Mouse (Mus musculus): Measurements from ENCODE around the gene Hivep1. TPM values are rescaled to one million over a fixed set of nuclear protein-coding genes. Genes with fewer than 3 reads are reported as not detected.

Hivep1 gene
- polyA plus RNA-seq, 1 experiment = 5.3 TPM

DNA sequence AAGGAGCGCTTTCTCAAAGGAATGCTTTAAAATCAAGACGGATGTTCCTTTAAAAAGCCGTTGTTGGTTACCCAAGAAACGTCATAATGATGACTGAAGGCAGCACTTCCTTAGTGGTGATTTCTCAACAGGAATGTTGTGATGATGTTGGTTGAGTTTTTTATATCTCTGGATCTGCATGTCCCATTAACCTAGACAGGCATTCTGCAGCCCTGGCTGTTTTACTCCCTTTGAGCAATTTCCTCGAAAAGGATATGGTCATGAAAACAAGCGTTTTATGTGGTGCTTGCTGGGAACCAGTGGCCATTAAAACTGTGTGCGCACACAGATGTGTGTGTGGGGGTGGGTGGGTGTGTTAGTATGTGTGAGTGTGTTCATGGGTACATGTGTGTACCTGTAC is 170.6 kb downstream of the Hivep1 start:
- H3K4me2 ChIP-seq (ENCODE audit: low read depth) = no peak overlapping the region
- no peaks in the 10 kb centered on the region for H3K27me3 ChIP-seq (ENCODE audit: control insufficient read depth, insufficient read depth, insufficient read length)
- no peak overlapping the region for H3K4me3 ChIP-seq
- no peak overlapping the region for H3ac ChIP-seq (ENCODE audit: control insufficient read depth, insufficient read length)
- H3K36me3 ChIP-seq (ENCODE audit: control insufficient read depth, insufficient read depth) = no peaks in the 10 kb centered on the region
- no peaks in the 10 kb centered on the region for H3K79me2 ChIP-seq (ENCODE audit: control insufficient read depth, insufficient read depth)
- TF ChIP-seq MAX (IDR thresholded peaks at IDR 0.05; ENCODE audit: low read depth) (no peak), SRF (IDR thresholded peaks at IDR 0.05; ENCODE audit: control insufficient read depth, insufficient read length, low read depth) (no peak), MYOG (IDR thresholded peaks at IDR 0.05; ENCODE audit: control insufficient read depth in 1 of 3, insufficient read depth in 1 of 3, insufficient read length in 2 of 3, low read depth in 2 of 3) (no peak), MYOD1 (IDR thresholded peaks at IDR 0.05; ENCODE audit: control insufficient read depth in 1 of 3, insufficient read length in 2 of 3, low read depth in 2 of 3) (no peak), E2F4 (IDR thresholded peaks at IDR 0.05; ENCODE audit: insufficient read depth) (no peak), TCF3 (IDR thresholded peaks at IDR 0.05; ENCODE audit: insufficient read length, low read depth) (no peak), REST (IDR thresholded peaks at IDR 0.05; ENCODE audit: insufficient read depth, insufficient read length) (no peak), POLR2A (IDR thresholded peaks at IDR 0.05; ENCODE audit: insufficient read length, low read depth) (no peak), CEBPB (IDR thresholded peaks at IDR 0.05; ENCODE audit: insufficient read depth, poor library complexity, severe bottlenecking) (no peak), USF1 (IDR thresholded peaks at IDR 0.05; ENCODE audit: low read depth) (no peak), POLR2AphosphoS2 (IDR thresholded peaks at IDR 0.05; ENCODE audit: insufficient read length, low read depth) (no peak), TCF12 (IDR thresholded peaks at IDR 0.05; ENCODE audit: insufficient read depth, poor library complexity, severe bottlenecking) (no peak)

DNA sequence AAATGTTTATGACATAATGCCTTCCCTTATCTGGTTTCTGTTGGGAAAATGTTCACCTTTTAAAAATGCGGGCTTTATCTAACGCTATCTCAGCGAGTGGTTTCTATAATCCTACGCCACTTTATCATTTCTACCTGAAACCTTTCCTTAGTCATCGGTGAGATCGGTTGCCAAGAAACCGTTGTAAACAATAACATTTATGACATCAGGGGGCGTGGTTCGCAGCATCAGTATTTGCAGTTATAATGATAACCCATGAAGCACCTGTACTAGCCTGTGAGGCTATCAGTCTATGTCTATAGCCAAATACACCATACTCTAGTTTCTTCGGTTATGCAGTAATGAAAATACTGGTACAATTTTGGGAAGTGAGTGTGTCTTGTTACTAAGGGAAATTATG is 177.0 kb downstream of the Hivep1 start:
- H3K4me3 ChIP-seq = no peak overlapping the region
- TF ChIP-seq POLR2A (IDR thresholded peaks at IDR 0.05; ENCODE audit: insufficient read length, low read depth) (no peak), TCF12 (IDR thresholded peaks at IDR 0.05; ENCODE audit: insufficient read depth, poor library complexity, severe bottlenecking) (no peak), USF1 (IDR thresholded peaks at IDR 0.05; ENCODE audit: low read depth) (no peak), MYOD1 (IDR thresholded peaks at IDR 0.05; ENCODE audit: control insufficient read depth in 1 of 3, insufficient read length in 2 of 3, low read depth in 2 of 3) (no peak), REST (IDR thresholded peaks at IDR 0.05; ENCODE audit: insufficient read depth, insufficient read length) (no peak), POLR2AphosphoS2 (IDR thresholded peaks at IDR 0.05; ENCODE audit: insufficient read length, low read depth) (no peak), TCF3 (IDR thresholded peaks at IDR 0.05; ENCODE audit: insufficient read length, low read depth) (no peak), MAX (IDR thresholded peaks at IDR 0.05; ENCODE audit: low read depth) (no peak), CEBPB (IDR thresholded peaks at IDR 0.05; ENCODE audit: insufficient read depth, poor library complexity, severe bottlenecking) (no peak), SRF (IDR thresholded peaks at IDR 0.05; ENCODE audit: control insufficient read depth, insufficient read length, low read depth) (no peak), MYOG (IDR thresholded peaks at IDR 0.05; ENCODE audit: control insufficient read depth in 1 of 3, insufficient read depth in 1 of 3, insufficient read length in 2 of 3, low read depth in 2 of 3) (no peak), E2F4 (IDR thresholded peaks at IDR 0.05; ENCODE audit: insufficient read depth) (no peak)
- H3K27me3 ChIP-seq (ENCODE audit: control insufficient read depth, insufficient read depth, insufficient read length) = peaks cover 5% of the 10 kb centered on the region
- H3K79me2 ChIP-seq (ENCODE audit: control insufficient read depth, insufficient read depth) = no peaks in the 10 kb centered on the region
- no peak overlapping the region for H3ac ChIP-seq (ENCODE audit: control insufficient read depth, insufficient read length)
- no peaks in the 10 kb centered on the region for H3K36me3 ChIP-seq (ENCODE audit: control insufficient read depth, insufficient read depth)
- H3K4me2 ChIP-seq (ENCODE audit: low read depth) = no peak overlapping the region

GRCm38 (mm10) chr13:42233741-42234419 is 182.1 kb downstream of the Hivep1 start:
- no peak overlapping the region for H3ac ChIP-seq (ENCODE audit: control insufficient read depth, insufficient read length)
- H3K27me3 ChIP-seq (ENCODE audit: control insufficient read depth, insufficient read depth, insufficient read length) = peaks cover 5% of the 10 kb centered on the region
- H3K36me3 ChIP-seq (ENCODE audit: control insufficient read depth, insufficient read depth) = no peaks in the 10 kb centered on the region
- no peak overlapping the region for H3K4me2 ChIP-seq (ENCODE audit: low read depth)
- no peak overlapping the region for H3K4me3 ChIP-seq
- H3K79me2 ChIP-seq (ENCODE audit: control insufficient read depth, insufficient read depth) = no peaks in the 10 kb centered on the region
- TF ChIP-seq POLR2A (IDR thresholded peaks at IDR 0.05; ENCODE audit: insufficient read length, low read depth) (no peak), USF1 (IDR thresholded peaks at IDR 0.05; ENCODE audit: low read depth) (no peak), MYOG (IDR thresholded peaks at IDR 0.05; ENCODE audit: control insufficient read depth in 1 of 3, insufficient read depth in 1 of 3, insufficient read length in 2 of 3, low read depth in 2 of 3) (no peak), CEBPB (IDR thresholded peaks at IDR 0.05; ENCODE audit: insufficient read depth, poor library complexity, severe bottlenecking) (no peak), SRF (IDR thresholded peaks at IDR 0.05; ENCODE audit: control insufficient read depth, insufficient read length, low read depth) (no peak), POLR2AphosphoS2 (IDR thresholded peaks at IDR 0.05; ENCODE audit: insufficient read length, low read depth) (no peak), TCF3 (IDR thresholded peaks at IDR 0.05; ENCODE audit: insufficient read length, low read depth) (no peak)

- Histone ChIP-seq H3K27me3 (ENCODE audit: control insufficient read depth, insufficient read depth, insufficient read length) (no peaks in the 10 kb centered on the region), H3K36me3 (ENCODE audit: control insufficient read depth, insufficient read depth) (no peaks in the 10 kb centered on the region), H3ac (ENCODE audit: control insufficient read depth, insufficient read length) (no peak overlapping the region), H3K4me2 (ENCODE audit: low read depth) (no peak overlapping the region), H3K4me3 (no peak overlapping the region), H3K79me2 (ENCODE audit: control insufficient read depth, insufficient read depth) (no peaks in the 10 kb centered on the region)
- TF ChIP-seq E2F4 (IDR thresholded peaks at IDR 0.05; ENCODE audit: insufficient read depth) (no peak), USF1 (IDR thresholded peaks at IDR 0.05; ENCODE audit: low read depth) (no peak), POLR2AphosphoS2 (IDR thresholded peaks at IDR 0.05; ENCODE audit: insufficient read length, low read depth) (no peak), REST (IDR thresholded peaks at IDR 0.05; ENCODE audit: insufficient read depth, insufficient read length) (no peak), POLR2A (IDR thresholded peaks at IDR 0.05; ENCODE audit: insufficient read length, low read depth) (no peak), MAX (IDR thresholded peaks at IDR 0.05; ENCODE audit: low read depth) (no peak), TCF12 (IDR thresholded peaks at IDR 0.05; ENCODE audit: insufficient read depth, poor library complexity, severe bottlenecking) (no peak), MYOD1 (IDR thresholded peaks at IDR 0.05; ENCODE audit: control insufficient read depth in 1 of 3, insufficient read length in 2 of 3, low read depth in 2 of 3) (no peak), MYOG (IDR thresholded peaks at IDR 0.05; ENCODE audit: control insufficient read depth in 1 of 3, insufficient read depth in 1 of 3, insufficient read length in 2 of 3, low read depth in 2 of 3) (no peak), TCF3 (IDR thresholded peaks at IDR 0.05; ENCODE audit: insufficient read length, low read depth) (no peak), SRF (IDR thresholded peaks at IDR 0.05; ENCODE audit: control insufficient read depth, insufficient read length, low read depth) (no peak)
Measured at GRCm38 (mm10) chr13:42238520-42238919, 186.7 kb downstream of the Hivep1 start.
